Mouse (Mus musculus) heart, postnatal 25 days (tissue): ENCODE results near the gene Tmem208. TPM values are rescaled to one million over a fixed set of nuclear protein-coding genes. Genes with fewer than 3 reads are reported as not detected.

Experiments used
- DNase-seq: peaks from one replicate; pipeline ENCODE4 v3.0.0; 2022; ENCODE audit warnings: low spot score
- intact Hi-C: fragments of 180-260 bp; cut with DNase I; formaldehyde crosslinking; loops from one replicate; pipeline ENCODE4 v1.15.1; 2025
- microRNA-seq: library from miRNA; unstranded; fragments of <30 nt; microRNA quantifications from one replicate; pipeline ENCODE4 v1.2.0, GENCODE M21; 2022
- total RNA-seq, 2 experiments: library from RNA; stranded (reverse); gene quantifications; 2 replicates each; pipeline ENCODE4 v1.2.3; 2021

Tmem208 gene
- total RNA-seq, 2 experiments from 2014 or later, result 23.4 to 25.3 TPM

GRCm38 (mm10) chr8:105380308-105380707 is 54.2 kb downstream of the Tmem208 start:
- intact Hi-C loops, result no loop called here
- DNase-seq, result no peak

DNA sequence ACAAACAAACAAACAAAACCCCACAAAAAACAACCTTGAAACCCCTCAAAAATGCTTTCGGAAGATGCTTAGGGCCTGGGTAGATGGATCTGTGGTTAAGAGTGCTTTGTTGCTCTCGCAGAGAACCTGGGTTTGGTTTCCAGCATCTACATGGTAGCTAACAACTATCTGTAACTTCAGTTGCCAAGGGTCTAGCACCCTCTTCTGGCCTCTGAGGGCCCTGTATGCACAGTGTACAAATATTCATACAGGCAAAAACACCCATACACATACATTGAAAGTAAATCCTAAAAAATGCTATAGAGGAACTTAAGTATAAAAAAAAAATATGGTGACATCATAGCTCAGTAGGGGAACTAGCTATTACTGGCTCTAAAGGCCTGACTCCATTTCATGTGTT is 57.9 kb downstream of the Tmem208 start:
- DNase-seq, result no peak
- intact Hi-C loops, result no loop called here

Small RNA genes within 50 kb of the gene (microRNA-seq; reads per million reads assigned to microRNA genes)
- gene Gm27320 (not detected), gene Mir328 (2,070 reads per million, percentile 85 among the genes with 10 or more reads in this experiment)

Other genes with a start within 250 kb of the Tmem208 start
- gene Ces3b, start 242.6 kb upstream of the Tmem208 start, total RNA-seq, result under 1 TPM in 1 of 2 experiments, not detected in 1; 0.23 TPM
- not detected for gene Ces4a, start 194.6 kb upstream of the Tmem208 start, total RNA-seq
- 10 to 100 TPM; 20.2 to 26.8 TPM for gene Cbfb, start 155.7 kb upstream of the Tmem208 start, total RNA-seq
- gene D230025D16Rik, start 101.2 kb upstream of the Tmem208 start, total RNA-seq, result 10 to 100 TPM; 18.5 to 19.5 TPM
- gene B3gnt9, start 71.2 kb upstream of the Tmem208 start, total RNA-seq, result 1 to 10 TPM; 4.1 to 4.9 TPM
- gene Tradd, start 61.7 kb upstream of the Tmem208 start, total RNA-seq, result 1 to 10 TPM; 4.4 to 6.9 TPM
- gene Fbxl8, start 61.7 kb upstream of the Tmem208 start, total RNA-seq, result 1 to 10 TPM; 2.4 to 2.7 TPM
- 1 to 10 TPM; 1.5 to 2.2 TPM for gene Hsf4, start 56.6 kb upstream of the Tmem208 start, total RNA-seq
- 10 to 100 TPM; 17.2 to 20.1 TPM for gene Nol3, start 50.2 kb upstream of the Tmem208 start, total RNA-seq
- gene 4931428F04Rik, start 36.5 kb upstream of the Tmem208 start, total RNA-seq, result 1 to 10 TPM; 1.8 to 2.0 TPM
- gene Exoc3l, start 30.3 kb upstream of the Tmem208 start, total RNA-seq, result 1 to 10 TPM; 4.9 to 7.1 TPM
- 10 to 100 TPM; 19.8 to 21.5 TPM for gene E2f4, start 28.7 kb upstream of the Tmem208 start, total RNA-seq
- gene Elmo3, start 20.8 kb upstream of the Tmem208 start, total RNA-seq, result under 1 TPM; 0.81 to 0.91 TPM
- 1 to 10 TPM; 1.3 to 1.9 TPM for gene Lrrc29, start 76 bp upstream of the Tmem208 start, total RNA-seq
- gene Fhod1, start 21.6 kb downstream of the Tmem208 start, total RNA-seq, result 1 to 10 TPM; 6.1 to 7.2 TPM
- under 1 TPM; 0.29 to 0.56 TPM for gene Slc9a5, start 22.5 kb downstream of the Tmem208 start, total RNA-seq
- gene Plekhg4, start 46.9 kb downstream of the Tmem208 start, total RNA-seq, result not detected
- gene Kctd19, start 87.1 kb downstream of the Tmem208 start, total RNA-seq, result under 1 TPM in 1 of 2 experiments, not detected in 1; 0.44 TPM
- gene Lrrc36, start 87.2 kb downstream of the Tmem208 start, total RNA-seq, result under 1 TPM; 0.42 to 0.73 TPM
- 10 to 100 TPM; 51.4 TPM for gene Tppp3, start 145.2 kb downstream of the Tmem208 start, total RNA-seq
- gene Zdhhc1, start 170.5 kb downstream of the Tmem208 start, total RNA-seq, result 10 to 100 TPM; 12.8 to 13.6 TPM
- under 1 TPM; 0.13 to 0.36 TPM for gene Hsd11b2, start 192.4 kb downstream of the Tmem208 start, total RNA-seq
- gene Atp6v0d1, start 239.7 kb downstream of the Tmem208 start, total RNA-seq, result 10 to 100 TPM; 45.7 to 53.2 TPM